Mouse (Mus musculus) granulocyte monocyte progenitor cell, adult 5-6 weeks (primary cell): ENCODE measurements around the gene D930048N14Rik. TPM values are rescaled to one million over a fixed set of nuclear protein-coding genes. Genes with fewer than 3 reads are reported as not detected.
"Not testable (repeated sequence)": the region's sequence is repeated elsewhere in the genome, so short reads cannot be mapped to it uniquely, and the experiment has no call there.

Experiments
- ATAC-seq: replicated peaks from 2 replicates; pipeline ENCODE4 v1.8.0; 2016; ENCODE audit warnings: mild to moderate bottlenecking, moderate TSS enrichment, inconsistent platforms; ENCODE audit not compliant: poor library complexity, severe bottlenecking
- total RNA-seq, 2 experiments: library from RNA; stranded (forward) in 1 of 2; stranded (reverse) in 1 of 2; fragments of 200-712, 200-1000 nt in 1 of 2; fragments of >200 nt in 1 of 2; fragmentation: Nextera tagmentation in 1 of 2; gene quantifications; 2 replicates each; pipeline ENCODE4 v1.2.3; 2014 to 2017

The D930048N14Rik gene
- total RNA-seq, 2 experiments from 2014 or later: 0.15 TPM; not detected in 1

- ATAC-seq: peak; percentile 95
These were observed 37.9 kb downstream of the D930048N14Rik start, which contains the start of gene 0610009B22Rik for GRCm38 (mm10) chr11:51688330-51689328. Gene 0610009B22Rik (minus strand): TSS chr11:51688874.

GRCm38 (mm10) chr11:51689343-51689742 lies 38.6 kb downstream of the D930048N14Rik start:
- ATAC-seq: no peak

GRCm38 (mm10) chr11:51690597-51690996 lies 39.8 kb downstream of the D930048N14Rik start:
- ATAC-seq: not testable (repeated sequence)

- no peak for ATAC-seq
These were observed 44.2 kb downstream of the D930048N14Rik start for GRCm38 (mm10) chr11:51694984-51695383.

- no peak for ATAC-seq
These were observed 52.1 kb downstream of the D930048N14Rik start for GRCm38 (mm10) chr11:51702831-51703230.

- ATAC-seq: no peak
These were observed 52.7 kb downstream of the D930048N14Rik start for GRCm38 (mm10) chr11:51703379-51703998.

- no peak for ATAC-seq
These were observed 55.7 kb downstream of the D930048N14Rik start for GRCm38 (mm10) chr11:51706451-51706850.

- no peak for ATAC-seq
These were observed 56.3 kb downstream of the D930048N14Rik start for GRCm38 (mm10) chr11:51707080-51707479.

Other genes with a start within 250 kb of the D930048N14Rik start
- 25.1 and 25.2 TPM in 2 replicates for gene Phykpl, start 66.2 kb upstream of the D930048N14Rik start, total RNA-seq (2014; fragmentation: Nextera tagmentation)
- gene Phykpl, start 66.2 kb upstream of the D930048N14Rik start, total RNA-seq (2017): 11.0 and 13.4 TPM in 2 replicates
- 512 and 539 TPM in 2 replicates for gene Hnrnpab, start 44.1 kb upstream of the D930048N14Rik start, total RNA-seq (2014; fragmentation: Nextera tagmentation)
- 838 and 956 TPM in 2 replicates for gene Hnrnpab, start 44.1 kb upstream of the D930048N14Rik start, total RNA-seq (2017)
- 194 and 203 TPM in 2 replicates for gene Nhp2, start 31.2 kb upstream of the D930048N14Rik start, total RNA-seq (2014; fragmentation: Nextera tagmentation)
- 141 and 169 TPM in 2 replicates for gene Nhp2, start 31.2 kb upstream of the D930048N14Rik start, total RNA-seq (2017)
- gene Rmnd5b, start 15.1 kb upstream of the D930048N14Rik start, total RNA-seq (2014; fragmentation: Nextera tagmentation): 17.9 and 19.2 TPM in 2 replicates
- gene Rmnd5b, start 15.1 kb upstream of the D930048N14Rik start, total RNA-seq (2017): 12.8 and 14.1 TPM in 2 replicates
- gene N4bp3, start 112 bp upstream of the D930048N14Rik start, total RNA-seq (2014; fragmentation: Nextera tagmentation): 1.4 TPM in 1 of 2 replicates, not detected in the other
- gene N4bp3, start 112 bp upstream of the D930048N14Rik start, total RNA-seq (2017): 1.5 and 2.6 TPM in 2 replicates
- 22.4 and 33.5 TPM in 2 replicates for gene 0610009B22Rik, start 37.9 kb downstream of the D930048N14Rik start, total RNA-seq (2014; fragmentation: Nextera tagmentation)
- gene 0610009B22Rik, start 37.9 kb downstream of the D930048N14Rik start, total RNA-seq (2017): 14.7 and 17.5 TPM in 2 replicates
- 19.9 and 25.1 TPM in 2 replicates for gene Sec24a, start 112.7 kb downstream of the D930048N14Rik start, total RNA-seq (2014; fragmentation: Nextera tagmentation)
- gene Sec24a, start 112.7 kb downstream of the D930048N14Rik start, total RNA-seq (2017): 7.0 and 7.7 TPM in 2 replicates
- gene Sar1b, start 112.7 kb downstream of the D930048N14Rik start, total RNA-seq (2014; fragmentation: Nextera tagmentation): 61.3 and 80.3 TPM in 2 replicates
- gene Sar1b, start 112.7 kb downstream of the D930048N14Rik start, total RNA-seq (2017): 73.4 and 74.5 TPM in 2 replicates
- 6.3 and 9.3 TPM in 2 replicates for gene Jade2, start 206.7 kb downstream of the D930048N14Rik start, total RNA-seq (2014; fragmentation: Nextera tagmentation)
- 6.6 and 8.5 TPM in 2 replicates for gene Jade2, start 206.7 kb downstream of the D930048N14Rik start, total RNA-seq (2017)